Mouse (Mus musculus) forebrain, embryonic 13.5 days (tissue): ENCODE data around the gene L3mbtl2. TPM values are rescaled to one million over a fixed set of nuclear protein-coding genes. Genes with fewer than 3 reads are reported as not detected.
"Not testable (repeated sequence)": the region's sequence is repeated elsewhere in the genome, so short reads cannot be mapped to it uniquely, and the experiment has no call there.

Experiments
- ATAC-seq: fragments of 200-750 bp; cut with Nextera tagmentation; 2 replicates; pipeline ENCODE4 v1.8.0; 2017
- H3K27ac ChIP-seq: fragments of 300-500 bp; sonication (generic); 2 replicates; pipeline ENCODE4 v1.5.1; 2015; ENCODE audit warnings: inconsistent platforms, mild to moderate bottlenecking, moderate library complexity
- H3K27me3 ChIP-seq: fragments of 300-500 bp; sonication (generic); 2 replicates; pipeline ENCODE4 v1.6.1; 2015; ENCODE audit warnings: mild to moderate bottlenecking, inconsistent platforms
- H3K36me3 ChIP-seq: fragments of 300-500 bp; sonication (generic); 2 replicates; pipeline ENCODE4 v1.6.1; 2015; ENCODE audit warnings: mild to moderate bottlenecking, inconsistent platforms; ENCODE audit not compliant: poor library complexity, severe bottlenecking
- H3K4me1 ChIP-seq: fragments of 300-500 bp; sonication (generic); 2 replicates; pipeline ENCODE4 v1.6.1; 2015; ENCODE audit warnings: inconsistent platforms
- H3K4me2 ChIP-seq: fragments of 300-500 bp; sonication (generic); 2 replicates; pipeline ENCODE4 v1.6.1; 2015; ENCODE audit warnings: inconsistent platforms, mild to moderate bottlenecking, moderate library complexity
- H3K4me3 ChIP-seq: fragments of 300-500 bp; sonication (generic); 2 replicates; pipeline ENCODE4 v1.5.1; 2015; ENCODE audit warnings: mild to moderate bottlenecking, inconsistent platforms
- H3K9ac ChIP-seq: fragments of 300-500 bp; sonication (generic); 2 replicates; pipeline ENCODE4 v1.6.1; 2015; ENCODE audit warnings: mild to moderate bottlenecking, inconsistent platforms
- H3K9me3 ChIP-seq: fragments of 300-500 bp; sonication (generic); replicated peaks from 2 replicates; pipeline ENCODE4 v1.6.1; 2016; ENCODE audit warnings: inconsistent platforms
- WGBS: fragments of 180-500 bp; shearing (Covaris S2); methylation state at CpG from one replicate; pipeline ENCODE4 v1.1.7; 2015; 5-methylcytosine and 5-hydroxymethylcytosine counted together
- polyA plus RNA-seq: library from polyadenylated mRNA; unstranded; fragments of >200 nt; fragmentation: Nextera tagmentation; extraction: Ambion mirVana; gene quantifications from 2 replicates; pipeline ENCODE4 v1.2.1, GENCODE M21; 2015

The L3mbtl2 gene
- polyA plus RNA-seq, 1 experiment from 2014 or later, result 30.9 TPM

DNA sequence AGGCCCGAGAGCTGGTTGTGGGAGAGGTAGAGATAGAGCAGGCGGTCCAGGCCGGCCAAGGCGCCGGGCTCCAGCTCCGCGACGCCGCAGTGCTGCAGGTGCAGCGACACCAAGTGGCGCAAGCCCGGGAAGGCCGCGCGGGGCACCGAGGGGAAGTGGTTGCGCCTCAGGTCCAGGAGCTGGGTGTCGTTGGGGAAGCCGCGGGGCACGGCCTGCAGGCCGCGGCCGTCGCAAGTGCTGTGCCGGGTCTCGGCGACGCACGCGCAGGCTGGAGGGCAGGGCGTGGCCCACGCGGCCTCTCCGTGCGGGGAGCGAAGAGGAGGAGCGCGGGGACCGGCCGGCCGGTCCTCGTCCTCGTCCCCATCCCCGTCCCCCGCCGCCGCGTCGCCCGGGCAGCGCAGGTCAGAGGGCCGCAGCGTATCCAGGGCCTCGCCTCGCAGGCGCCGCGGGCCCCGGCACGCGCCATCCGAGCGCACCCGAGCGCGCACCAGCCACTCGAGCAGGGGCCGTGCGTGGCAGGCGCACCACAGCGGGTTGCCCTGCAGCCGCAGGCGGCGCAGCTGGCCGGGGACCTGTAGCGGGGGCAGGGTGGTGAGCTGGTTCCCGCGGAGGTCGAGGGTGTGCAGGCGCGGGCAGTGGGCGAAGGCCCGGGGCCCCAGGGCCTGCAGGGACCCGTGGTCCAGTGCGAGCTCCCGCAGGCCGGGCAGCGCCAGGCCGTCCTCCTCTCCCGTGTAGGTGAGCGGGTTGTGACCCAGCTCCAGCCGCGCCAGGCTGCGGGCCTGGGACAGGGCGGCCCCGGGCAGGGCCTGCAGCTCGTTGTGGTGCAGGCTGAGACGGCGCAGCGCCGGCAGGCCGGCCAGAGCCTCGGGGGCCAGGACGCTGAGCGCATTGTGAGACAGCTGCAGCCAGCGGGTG lies 30.5 kb downstream of the L3mbtl2 start:
- Histone ChIP-seq H3K4me2 (peak overlapping the region; percentile 94), H3K4me3 (peak overlapping the region; percentile 54), H3K27ac (no peak overlapping the region), H3K9ac (peak overlapping the region; percentile 76), H3K36me3 (no peaks in the 10 kb centered on the region), H3K9me3 (no peaks in the 10 kb centered on the region), H3K27me3 (peaks cover 53% of the 10 kb centered on the region), H3K4me1 (peaks cover 21% of the 10 kb centered on the region)
- under 1% methylated on average over 88 of the region's 107 CpGs for whole genome bisulfite sequencing
- ATAC-seq, result peak; percentile 85

DNA sequence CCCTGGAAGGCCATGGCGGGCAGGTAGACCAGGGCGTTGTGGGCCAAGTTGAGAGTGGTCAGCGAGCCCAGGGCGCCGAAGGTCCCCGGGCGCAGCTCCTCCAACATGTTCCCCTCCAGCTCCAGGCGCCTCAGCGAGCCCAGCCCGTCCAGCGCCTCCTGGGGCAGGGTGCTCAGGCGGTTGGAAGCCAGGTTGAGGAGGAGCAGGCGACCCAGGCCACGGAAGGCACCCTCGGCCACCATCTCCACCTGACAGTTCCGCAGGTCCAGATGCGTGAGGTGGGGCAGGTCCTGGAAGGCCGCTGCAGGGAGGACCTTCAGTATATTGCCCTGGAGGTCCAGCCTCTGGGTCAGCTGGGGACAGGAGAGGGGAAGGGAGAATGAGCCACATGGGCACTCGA lies 31.2 kb downstream of the L3mbtl2 start:
- WGBS, result 20% methylated on average over 19 of the region's 19 CpGs
- peak overlapping the region; percentile 54 for H3K4me3 ChIP-seq
- H3K9ac ChIP-seq, result peak overlapping the region; percentile 76
- peak overlapping the region; percentile 94 for H3K4me2 ChIP-seq
- H3K9me3 ChIP-seq, result no peaks in the 10 kb centered on the region
- H3K27ac ChIP-seq, result no peak overlapping the region
- H3K36me3 ChIP-seq, result no peaks in the 10 kb centered on the region
- peaks cover 21% of the 10 kb centered on the region for H3K4me1 ChIP-seq
- H3K27me3 ChIP-seq, result peaks cover 53% of the 10 kb centered on the region
- no peak for ATAC-seq

DNA sequence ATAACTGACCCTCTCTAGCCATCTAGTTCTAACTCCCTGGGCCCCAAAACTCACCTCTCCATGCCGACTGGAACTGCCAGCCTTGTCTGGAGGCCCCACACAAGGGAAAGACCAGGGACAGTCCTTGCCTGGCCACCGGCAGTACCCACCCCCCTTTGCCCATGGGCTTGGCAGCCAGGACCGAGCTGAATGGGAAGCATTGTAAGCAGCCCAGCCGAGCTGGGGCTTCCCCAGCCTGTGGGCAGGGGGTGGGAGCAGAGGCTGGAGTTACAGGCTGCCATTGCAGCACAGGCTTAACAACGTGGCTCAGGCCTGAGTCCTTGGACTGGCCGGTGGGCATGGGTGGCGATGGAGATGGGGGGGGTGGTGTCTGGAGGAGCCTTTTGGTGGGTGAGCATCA lies 33.5 kb downstream of the L3mbtl2 start, which contains the start of gene Chadl:
Chadl (minus strand) TSS at position 113 of the 400 bp plus-strand sequence.
- no peaks in the 10 kb centered on the region for H3K9me3 ChIP-seq
- no peak within 1 kb of the TSS for H3K4me3 ChIP-seq
- peaks cover 45% of the 10 kb centered on the region for H3K27me3 ChIP-seq
- peaks cover 21% of the 10 kb centered on the region for H3K4me1 ChIP-seq
- peaks cover 2% of the 10 kb centered on the region; the same call in 1 of the 2 replicates for H3K36me3 ChIP-seq
- H3K9ac ChIP-seq, result no peak within 1 kb of the TSS
- H3K4me2 ChIP-seq, result no peak within 1 kb of the TSS
- 51% methylated on average over 7 of the region's 7 CpGs for WGBS
- no peak for ATAC-seq
- H3K27ac ChIP-seq, result no peak within 1 kb of the TSS

DNA sequence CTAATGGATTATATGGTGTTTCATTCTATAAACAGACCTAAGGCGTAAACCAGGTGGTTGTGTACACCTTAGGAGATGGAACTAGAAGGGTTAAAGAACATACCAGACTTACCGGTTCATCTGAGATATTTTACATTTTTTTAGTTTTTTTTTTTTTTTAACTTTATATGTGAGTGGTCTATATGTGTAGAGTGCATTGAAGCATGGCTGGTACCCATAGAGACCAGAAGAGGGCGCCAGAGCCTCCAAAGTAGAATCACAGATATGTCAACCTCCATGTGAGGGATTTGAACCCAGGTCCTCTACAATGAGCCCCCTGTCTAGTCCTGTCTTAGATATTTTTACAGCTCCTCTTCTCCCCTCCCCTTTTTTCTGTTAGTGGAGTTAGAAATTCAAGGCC lies 34.2 kb downstream of the L3mbtl2 start:
- Histone ChIP-seq H3K4me3 (no peak overlapping the region), H3K36me3 (peaks cover 9% of the 10 kb centered on the region), H3K27ac (no peak overlapping the region), H3K27me3 (peaks cover 38% of the 10 kb centered on the region), H3K4me1 (peaks cover 20% of the 10 kb centered on the region), H3K9ac (no peak overlapping the region), H3K9me3 (no peaks in the 10 kb centered on the region), H3K4me2 (no peak overlapping the region)
- no peak for ATAC-seq
- WGBS, result 55% methylated on average over 3 of the region's 3 CpGs

DNA sequence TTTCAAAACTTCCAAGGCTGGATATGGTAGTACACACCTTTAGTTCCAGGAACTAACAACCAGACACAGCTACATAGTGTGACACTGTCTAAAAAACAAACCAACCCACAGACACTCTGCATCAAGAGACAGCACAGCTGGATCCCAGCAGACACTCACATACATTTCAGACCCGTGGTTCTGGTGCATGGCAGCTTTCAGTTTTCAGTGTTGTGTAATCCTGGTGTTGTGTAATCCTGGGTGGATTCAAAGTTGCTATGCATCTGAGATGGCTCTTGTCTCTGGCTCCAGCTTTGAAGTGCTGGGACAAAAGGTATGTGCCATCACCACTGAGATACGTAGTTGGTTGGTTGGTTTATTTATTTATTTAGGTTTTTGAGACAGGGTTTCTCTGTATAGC lies 34.8 kb downstream of the L3mbtl2 start:
- H3K27me3 ChIP-seq, result peaks cover 31% of the 10 kb centered on the region
- no peak overlapping the region for H3K4me3 ChIP-seq
- H3K4me2 ChIP-seq, result no peak overlapping the region
- no peak for ATAC-seq
- H3K9me3 ChIP-seq, result no peaks in the 10 kb centered on the region
- H3K9ac ChIP-seq, result no peak overlapping the region
- H3K36me3 ChIP-seq, result peaks cover 16% of the 10 kb centered on the region
- 74% methylated on average over 2 of the region's 2 CpGs for WGBS
- no peak overlapping the region for H3K27ac ChIP-seq
- H3K4me1 ChIP-seq, result peaks cover 13% of the 10 kb centered on the region

DNA sequence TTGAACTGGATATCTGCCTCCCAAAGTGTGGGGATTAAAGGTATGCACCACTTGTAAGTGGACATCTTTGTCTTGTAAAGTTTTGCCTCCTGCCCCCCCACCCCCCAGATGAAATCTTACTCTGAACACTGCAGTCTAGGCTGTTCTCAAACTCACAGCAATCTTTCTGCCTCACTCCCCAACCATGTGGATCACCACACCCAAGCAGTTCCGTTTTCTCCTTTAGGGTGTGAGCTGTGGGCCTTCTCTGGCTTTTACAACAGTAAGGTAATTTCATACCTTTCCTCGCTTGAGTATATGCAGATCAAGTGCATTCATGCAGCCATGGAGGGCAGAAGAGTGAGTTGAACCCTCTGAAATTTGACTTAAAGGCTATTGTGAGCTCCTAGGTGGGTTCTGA lies 36.5 kb downstream of the L3mbtl2 start:
- Histone ChIP-seq H3K27ac (no peak overlapping the region), H3K4me1 (no peaks in the 10 kb centered on the region), H3K4me3 (no peak overlapping the region), H3K27me3 (peaks cover 15% of the 10 kb centered on the region), H3K4me2 (no peak overlapping the region), H3K36me3 (peaks cover 32% of the 10 kb centered on the region), H3K9ac (no peak overlapping the region), H3K9me3 (no peaks in the 10 kb centered on the region)
- 72% methylated on average over 2 of the region's 2 CpGs for WGBS
- no peak for ATAC-seq

DNA sequence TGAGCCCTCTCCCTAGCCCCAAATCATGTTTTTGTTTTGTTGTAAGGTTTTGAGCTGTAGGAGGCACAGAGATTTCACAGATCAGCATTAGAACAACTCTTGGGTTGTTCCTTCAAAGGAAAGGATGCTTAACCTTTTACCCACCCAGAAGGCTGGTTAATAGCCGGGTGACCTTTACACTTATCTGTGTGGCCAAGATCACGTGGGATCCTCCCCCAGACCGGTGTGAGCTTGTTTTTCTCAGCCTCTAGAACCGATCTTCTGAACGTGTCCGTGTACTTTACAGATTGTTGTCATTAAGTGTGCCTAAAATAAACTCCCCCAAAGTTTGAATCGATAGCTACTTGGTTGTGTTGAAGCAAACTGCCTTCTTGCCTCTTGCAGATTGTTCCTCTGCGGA lies 36.9 kb downstream of the L3mbtl2 start:
- no peaks in the 10 kb centered on the region for H3K4me1 ChIP-seq
- H3K9ac ChIP-seq, result no peak overlapping the region
- ATAC-seq, result no peak
- WGBS, result 88% methylated on average over 8 of the region's 8 CpGs
- peaks cover 11% of the 10 kb centered on the region for H3K27me3 ChIP-seq
- no peak overlapping the region for H3K27ac ChIP-seq
- no peak overlapping the region for H3K4me2 ChIP-seq
- H3K9me3 ChIP-seq, result no peaks in the 10 kb centered on the region
- H3K36me3 ChIP-seq, result peaks cover 36% of the 10 kb centered on the region
- H3K4me3 ChIP-seq, result no peak overlapping the region

DNA sequence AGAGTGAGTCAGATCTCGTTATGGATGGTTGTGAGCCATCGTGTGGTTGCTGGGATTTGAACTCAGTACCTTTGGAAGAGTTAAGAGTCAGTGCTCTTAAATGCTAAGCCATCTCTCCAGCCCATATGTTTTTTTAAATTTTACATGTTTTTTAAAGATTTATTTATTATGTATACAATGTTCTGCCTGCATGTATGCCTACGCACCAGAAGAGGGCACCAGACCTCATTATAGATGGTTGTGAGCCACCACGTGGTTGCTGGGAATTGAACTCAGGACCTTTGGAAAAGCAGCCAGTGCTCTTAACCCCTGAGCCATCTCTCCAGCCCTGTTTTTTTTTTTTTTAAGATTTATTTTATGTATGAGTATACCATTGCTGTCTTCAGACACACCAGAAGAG lies 37.7 kb downstream of the L3mbtl2 start:
- not testable (repeated sequence) for ATAC-seq, H3K4me3 ChIP-seq, H3K9me3 ChIP-seq, H3K9ac ChIP-seq, H3K4me1 ChIP-seq, H3K4me2 ChIP-seq, H3K27ac ChIP-seq, H3K27me3 ChIP-seq
- 77% methylated on average over 4 of the region's 4 CpGs for WGBS
- peaks cover 44% of the 10 kb centered on the region for H3K36me3 ChIP-seq

DNA sequence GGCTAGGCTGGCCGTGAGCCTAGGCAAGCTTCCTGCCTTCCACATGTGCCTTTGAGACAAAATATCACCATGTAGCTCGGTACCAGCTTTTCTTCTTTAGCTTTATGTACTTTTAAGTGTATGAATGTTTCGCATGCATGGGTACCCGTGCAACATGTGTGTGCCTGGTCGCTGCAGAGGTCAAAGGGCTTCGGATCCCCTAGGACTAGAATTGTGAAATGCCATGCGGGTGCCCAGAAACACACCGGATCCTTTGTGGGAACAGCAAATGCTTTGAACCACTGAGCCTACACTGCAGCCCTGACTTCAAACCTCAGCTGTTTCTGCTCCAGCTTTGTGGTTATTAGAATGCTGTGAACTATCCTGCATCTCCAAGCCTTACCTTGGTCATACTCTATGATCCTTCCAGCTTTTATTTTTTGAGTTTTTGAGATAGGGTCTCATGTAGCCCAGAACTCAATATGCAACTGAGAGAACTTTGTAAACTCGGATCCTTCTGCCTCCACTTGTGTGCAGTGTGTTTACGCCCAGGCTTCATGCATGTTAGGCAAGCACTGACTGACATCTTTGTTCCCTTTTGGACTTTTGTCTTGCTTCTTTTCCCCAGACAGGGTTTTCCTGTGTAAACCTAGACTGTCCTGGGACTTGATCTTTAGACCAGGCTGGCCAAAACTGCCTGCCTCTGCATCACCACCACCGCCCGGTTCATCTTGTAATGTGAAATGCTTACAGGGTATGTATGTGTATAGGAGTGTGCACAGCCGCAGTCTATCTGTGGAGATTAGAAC lies 38.8 kb downstream of the L3mbtl2 start:
- Histone ChIP-seq H3K9me3 (no peaks in the 10 kb centered on the region), H3K36me3 (peaks cover 53% of the 10 kb centered on the region), H3K27me3 (no peaks in the 10 kb centered on the region), H3K4me1 (no peaks in the 10 kb centered on the region), H3K4me3 (no peak overlapping the region), H3K9ac (no peak overlapping the region), H3K4me2 (no peak overlapping the region), H3K27ac (no peak overlapping the region)
- ATAC-seq, result no peak
- WGBS, result 91% methylated on average over 13 of the region's 13 CpGs

DNA sequence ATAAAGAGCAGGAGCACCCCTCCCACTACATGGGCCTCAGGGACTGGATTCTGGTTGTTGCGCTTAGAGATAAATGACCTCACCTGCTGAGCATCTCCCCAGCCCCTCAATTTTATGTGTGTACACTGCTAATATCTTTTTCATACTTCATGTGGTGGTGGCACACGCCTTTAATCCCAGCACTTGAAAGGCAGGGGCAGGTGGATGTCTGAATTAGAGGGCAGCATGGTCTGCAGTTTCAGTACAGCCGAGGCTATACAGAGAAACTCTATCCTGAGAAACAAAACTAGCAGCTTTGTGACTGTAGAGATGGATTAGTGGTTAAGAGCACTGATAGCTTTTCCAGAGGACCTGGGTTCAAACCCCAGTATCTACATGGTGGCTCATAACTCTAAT lies 39.4 kb downstream of the L3mbtl2 start:
- ATAC-seq, result no peak
- H3K27ac ChIP-seq, result no peak overlapping the region
- no peak overlapping the region for H3K4me3 ChIP-seq
- no peaks in the 10 kb centered on the region for H3K9me3 ChIP-seq
- H3K4me2 ChIP-seq, result no peak overlapping the region
- H3K4me1 ChIP-seq, result no peaks in the 10 kb centered on the region
- H3K9ac ChIP-seq, result no peak overlapping the region
- peaks cover 59% of the 10 kb centered on the region for H3K36me3 ChIP-seq
- 91% methylated on average over 3 of the region's 3 CpGs for WGBS
- H3K27me3 ChIP-seq, result no peaks in the 10 kb centered on the region

DNA sequence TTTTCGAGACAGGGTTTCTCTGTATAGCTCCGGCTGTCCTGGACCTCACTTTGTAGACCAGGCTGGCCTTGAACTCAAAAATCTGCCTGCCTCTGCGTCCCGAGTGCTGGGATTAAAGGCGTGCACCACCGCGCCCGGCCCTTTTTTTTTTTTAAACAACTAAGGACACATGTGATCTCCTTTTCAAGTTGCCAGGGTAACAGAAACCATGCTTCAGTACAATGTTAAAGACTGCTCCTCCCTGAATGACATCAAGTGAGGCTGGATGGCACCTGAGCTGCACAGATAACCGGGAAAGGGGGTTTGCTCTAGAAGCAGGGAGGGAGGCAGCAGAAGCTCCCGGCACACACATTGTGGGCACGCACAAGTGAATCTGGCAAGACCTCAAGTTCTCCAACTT lies 45.3 kb downstream of the L3mbtl2 start:
- H3K4me1 ChIP-seq, result no peaks in the 10 kb centered on the region
- H3K36me3 ChIP-seq, result peaks cover 96% of the 10 kb centered on the region
- no peaks in the 10 kb centered on the region for H3K9me3 ChIP-seq
- WGBS, result 90% methylated on average over 11 of the region's 11 CpGs
- ATAC-seq, result no peak
- H3K4me2 ChIP-seq, result no peak overlapping the region
- no peaks in the 10 kb centered on the region for H3K27me3 ChIP-seq
- H3K4me3 ChIP-seq, result no peak overlapping the region
- no peak overlapping the region for H3K27ac ChIP-seq
- no peak overlapping the region for H3K9ac ChIP-seq

DNA sequence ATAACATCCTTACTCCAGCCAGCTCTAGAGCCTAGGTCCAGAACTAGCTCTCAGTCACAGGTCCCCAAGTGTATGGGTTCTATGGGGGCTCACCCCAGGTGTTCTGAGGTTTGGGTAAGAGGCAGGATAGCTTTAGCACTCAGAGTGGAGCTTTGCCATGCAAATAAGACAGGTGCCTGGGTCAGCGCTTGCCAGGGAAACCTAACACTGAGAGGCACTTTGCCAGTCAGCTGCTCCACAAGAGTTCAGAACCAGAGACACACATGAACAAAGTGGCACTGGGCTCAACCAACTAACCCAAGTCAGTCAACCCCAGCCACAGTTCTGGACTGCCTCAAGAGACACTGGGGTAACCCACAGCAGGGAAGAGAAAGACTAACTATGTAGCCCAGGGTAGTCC lies 46.0 kb downstream of the L3mbtl2 start:
- H3K4me3 ChIP-seq, result no peak overlapping the region
- H3K27me3 ChIP-seq, result no peaks in the 10 kb centered on the region
- no peaks in the 10 kb centered on the region for H3K4me1 ChIP-seq
- 96% methylated on average over 1 of the region's 1 CpGs for WGBS
- no peak overlapping the region for H3K27ac ChIP-seq
- no peak overlapping the region for H3K9ac ChIP-seq
- no peak overlapping the region for H3K4me2 ChIP-seq
- ATAC-seq, result no peak
- H3K36me3 ChIP-seq, result peaks cover 91% of the 10 kb centered on the region
- no peaks in the 10 kb centered on the region for H3K9me3 ChIP-seq
